Mouse (Mus musculus): ENCODE measurements at regions not wholly inside any gene's neighbourhood (a gene's known extent, or its start where the extent isn't known, plus 50 kb on each side); places are given as distances from the start of the nearest gene placed in this dataset.

DNA sequence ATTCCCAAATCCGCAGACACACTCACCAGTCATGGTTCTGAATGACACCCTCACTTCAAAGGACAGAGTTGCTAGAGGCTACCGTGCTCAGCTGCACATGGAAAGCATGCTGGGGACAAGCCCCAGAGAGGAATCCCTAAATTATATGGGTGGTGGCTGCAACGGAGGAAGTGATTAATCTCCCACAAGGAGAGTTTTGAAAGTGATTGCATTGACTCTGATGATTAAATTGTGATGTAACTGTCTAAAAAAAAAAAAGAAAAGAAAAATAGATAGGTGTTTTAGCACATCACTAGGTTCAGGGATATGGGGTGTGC lies 59.6 kb upstream of the Serp2 start:
- in situ Hi-C loops (cut with MboI, MseI): no loop called here

DNA sequence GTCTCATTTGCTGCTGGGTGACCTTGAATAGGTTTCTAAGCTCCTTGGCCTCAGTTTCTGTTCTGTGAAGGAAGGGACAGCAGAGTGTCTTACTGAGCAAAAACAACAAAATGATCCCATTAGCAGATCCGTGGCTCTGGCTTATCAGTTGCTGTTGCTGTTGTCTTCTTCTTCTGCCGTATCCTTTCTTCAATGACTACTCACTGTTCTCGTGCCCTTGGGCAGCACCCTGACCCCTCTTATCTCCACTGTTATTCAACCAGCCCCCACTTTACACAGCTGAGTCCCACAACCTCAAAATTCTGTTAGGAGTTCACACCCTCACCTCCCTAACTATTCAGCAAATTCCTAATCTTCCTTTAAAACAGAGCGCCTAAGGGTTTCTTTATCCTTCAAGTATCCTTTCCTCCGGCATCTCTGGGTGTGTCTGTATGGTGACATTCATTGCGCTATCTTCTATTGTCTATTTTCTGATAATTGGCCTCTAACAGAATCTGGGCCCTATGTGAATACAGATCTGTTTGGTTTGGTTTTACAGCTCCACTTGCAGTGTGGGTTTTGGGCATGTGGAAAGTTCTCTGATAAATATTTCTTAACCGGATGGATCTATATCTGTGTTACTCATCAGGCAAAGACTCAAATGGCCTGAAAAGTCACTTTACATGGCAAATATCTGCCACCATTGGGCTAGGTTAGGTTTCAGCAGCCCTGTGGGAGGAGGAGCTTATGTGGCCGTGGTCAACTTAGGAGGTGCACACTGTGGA lies 59.1 kb upstream of the Serp2 start:
- in situ Hi-C loops (cut with MboI, MseI): no loop called here

DNA sequence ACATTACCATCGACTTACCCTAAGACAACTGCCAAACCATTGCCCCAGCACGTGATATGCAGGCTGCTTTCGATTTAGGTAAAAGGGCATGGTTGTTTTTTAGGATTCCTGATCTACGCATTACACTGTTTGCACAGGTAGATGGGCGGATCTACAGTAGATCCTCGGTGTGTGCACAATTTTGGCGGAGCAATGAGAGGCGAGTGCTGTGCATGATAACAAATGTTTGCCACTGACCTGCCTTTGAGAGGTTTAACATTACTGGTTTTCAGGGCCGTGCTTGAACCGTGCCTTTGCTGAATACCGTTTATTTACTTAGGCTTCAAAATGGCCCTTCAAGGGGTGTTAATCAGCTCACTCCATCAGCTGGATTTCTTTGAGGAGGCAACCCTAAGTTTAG lies 58.5 kb upstream of the Serp2 start:
- in situ Hi-C loops (cut with MboI, MseI): no loop called here

DNA sequence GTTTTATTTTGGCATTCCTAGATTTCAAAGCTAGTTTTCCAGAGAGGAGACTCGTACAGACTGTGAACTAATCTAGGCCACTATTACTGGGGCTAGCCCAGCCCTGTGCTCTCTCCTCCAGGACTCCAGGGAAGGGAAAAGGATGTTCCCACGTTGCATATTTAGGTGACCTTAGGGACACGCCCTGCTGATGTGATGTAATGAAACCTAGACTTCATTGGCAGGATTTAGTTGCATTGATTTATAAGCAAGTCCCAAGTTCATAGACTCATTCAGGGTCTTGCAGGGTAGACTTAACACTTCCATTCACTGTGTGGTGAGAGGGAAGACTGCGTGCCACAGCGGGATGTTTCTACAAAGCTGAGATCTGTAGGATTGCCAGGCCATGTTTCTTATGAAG lies 58.0 kb upstream of the Serp2 start:
- in situ Hi-C loops (cut with MboI, MseI): no loop called here

DNA sequence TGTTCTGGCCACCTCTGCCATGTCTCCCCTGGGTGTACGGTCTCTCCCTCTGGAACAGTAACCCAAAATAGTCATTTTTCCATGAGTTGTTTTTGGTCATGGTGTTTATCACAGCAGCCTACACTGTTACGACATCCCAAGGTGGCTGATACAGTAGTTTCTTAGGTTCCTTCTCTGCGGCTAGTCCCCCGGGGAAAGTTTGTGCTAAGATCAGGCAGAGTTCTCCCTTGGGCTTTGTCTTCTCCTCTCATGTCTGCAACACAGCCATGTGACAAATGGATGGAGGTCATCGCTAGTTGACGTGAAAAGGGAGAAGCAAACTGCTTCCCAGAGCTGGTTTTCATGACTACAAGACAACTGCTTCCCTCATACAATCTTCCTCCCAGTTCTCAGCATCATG lies 56.9 kb upstream of the Serp2 start:
- in situ Hi-C loops (cut with MboI, MseI): no loop called here

DNA sequence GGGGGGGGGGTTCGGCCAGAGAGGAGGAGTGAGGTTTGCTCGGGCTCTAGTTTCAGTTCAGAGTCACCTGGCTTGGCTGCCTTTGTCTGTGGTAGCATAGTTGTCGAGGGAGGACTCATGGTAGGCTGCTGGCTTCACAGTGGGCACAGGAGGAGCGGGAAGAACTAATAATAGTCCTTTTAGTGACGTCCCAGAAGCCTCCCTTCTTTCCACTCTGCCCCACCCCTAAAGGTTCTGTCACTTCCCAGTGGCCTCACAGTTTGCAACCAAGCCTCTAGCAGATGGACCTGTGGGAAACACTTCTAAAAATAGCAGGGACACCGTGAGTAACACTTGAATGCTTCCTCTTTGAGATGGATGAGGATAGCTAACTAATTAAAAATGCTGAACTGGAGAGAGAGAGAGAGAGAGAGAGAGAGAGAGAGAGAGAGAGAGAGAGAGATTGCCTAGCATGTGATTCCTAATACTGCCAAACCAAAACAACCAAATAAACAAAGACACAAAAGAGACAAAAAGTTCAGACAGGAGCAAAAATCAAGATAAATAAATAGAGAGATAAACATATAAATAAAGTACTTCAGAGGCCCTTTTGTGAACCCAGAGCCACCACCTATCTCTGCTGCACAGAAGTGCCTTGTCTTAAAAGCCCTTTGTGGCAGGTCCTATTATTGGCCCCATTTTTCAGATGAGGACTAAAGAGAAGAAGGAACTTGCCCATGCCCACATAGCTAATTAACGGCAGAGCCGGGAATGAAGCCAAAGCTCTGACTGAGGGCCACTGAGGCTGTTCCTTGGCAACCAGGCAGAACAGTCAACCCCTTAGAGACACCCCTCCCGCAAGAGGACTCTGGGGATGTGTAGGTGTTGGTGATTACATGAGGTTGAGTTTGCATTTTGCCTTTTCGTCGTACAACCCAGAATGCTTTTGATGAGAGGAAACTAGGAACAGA lies 54.0 kb upstream of the Serp2 start:
- in situ Hi-C loops (cut with MboI, MseI): no loop called here
